Mouse (Mus musculus): Measurements from ENCODE around the gene Rnaseh2b. TPM values are rescaled to one million over a fixed set of nuclear protein-coding genes. Genes with fewer than 3 reads are reported as not detected.

The Rnaseh2b gene
- polyA plus RNA-seq, 1 experiment from 2014 or later: 62.4 TPM

Other genes starting within 250 kb of the Rnaseh2b start
- 3.0 and 3.9 TPM in 2 replicates for gene Dleu7, start 458 bp downstream of the Rnaseh2b start, polyA plus RNA-seq (2016; fragmentation: Nextera tagmentation; extraction: Ambion mirVana)
- not detected in 2 replicates for gene Gucy1b2, start 163.7 kb downstream of the Rnaseh2b start, polyA plus RNA-seq (2016; fragmentation: Nextera tagmentation; extraction: Ambion mirVana)

Data from embryonic facial prominence, embryonic 10.5 days (tissue).